ENCODE assay signal across 8 mouse cellular contexts in the genomic region with DNA sequence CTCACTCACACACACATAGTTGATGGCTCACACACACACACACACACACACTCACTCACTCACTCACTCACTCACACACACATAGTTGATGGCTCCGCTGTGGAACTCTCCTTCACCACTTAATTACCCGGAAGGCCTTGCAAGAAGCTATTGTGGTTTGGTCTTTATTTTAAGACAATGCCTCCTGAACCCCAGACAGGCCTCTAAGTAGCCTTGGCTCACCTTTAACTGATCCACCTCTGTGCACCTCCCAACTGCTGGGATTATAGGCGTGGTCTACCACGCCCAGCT. TPM values are rescaled to one million over a fixed set of nuclear protein-coding genes. Genes with fewer than 3 reads are reported as not detected.
DNase-seq lines count a peak whose midpoint lies in the region; ATAC-seq and TF ChIP-seq lines count a peak whose summit lies in the region.

No protein-coding gene starts in this region.

- H3K9me3 ChIP-seq in lung, embryonic 14.5 days (ENCODE audit: low read depth, low read length): no peaks in the 10 kb centered on the region
- no peaks in the 10 kb centered on the region for H3K9me3 ChIP-seq in embryonic facial prominence, embryonic 10.5 days
- H3K9me3 ChIP-seq in intestine, postnatal 0 days (ENCODE audit: control insufficient read depth): no peaks in the 10 kb centered on the region
- H3K9me3 ChIP-seq in neural tube, embryonic 12.5 days: no peaks in the 10 kb centered on the region

- DNase-seq in lung, embryonic 14.5 days: peak; percentile 13
- no peak for DNase-seq in lung, postnatal 36 days
- no peak for DNase-seq in embryonic facial prominence, embryonic 10.5 days (ENCODE audit: low spot score)
- no peak for DNase-seq in c-Kit-positive CD71-positive TER-119-positive erythroid progenitor cells, embryonic 14.5 days (ENCODE audit: low spot score)
- DNase-seq in right cerebral cortex, postnatal 4 days: no peak
- DNase-seq in urinary bladder, postnatal 25 days (ENCODE audit: low spot score): no peak

- H3K27ac ChIP-seq in lung, embryonic 14.5 days (ENCODE audit: low read depth): no peak overlapping the region
- H3K27ac ChIP-seq in embryonic facial prominence, embryonic 10.5 days (replicated peaks): 0 out of 2 replicates have a peak overlapping the region, but pooled peaks have one; percentile 81
- H3K27ac ChIP-seq in intestine, postnatal 0 days (ENCODE audit: low read depth, low read length): no peak overlapping the region
- H3K27ac ChIP-seq in neural tube, embryonic 12.5 days: no peak overlapping the region

- ATAC-seq in lung, embryonic 14.5 days (ENCODE audit: insufficient read depth): no peak
- ATAC-seq in intestine, postnatal 0 days: no peak
- no peak for ATAC-seq in neural tube, embryonic 12.5 days (ENCODE audit: low FRiP score, low read depth)

- peak overlapping the region; percentile 52 for H3K4me3 ChIP-seq in lung, embryonic 14.5 days (ENCODE audit: low read depth, low read length)
- peak overlapping the region; percentile 80 for H3K4me3 ChIP-seq in embryonic facial prominence, embryonic 10.5 days
- H3K4me3 ChIP-seq in intestine, postnatal 0 days (ENCODE audit: low read depth, low read length): peak overlapping the region; percentile 69
- peak overlapping the region; percentile 62 for H3K4me3 ChIP-seq in neural tube, embryonic 12.5 days

- 20% methylated on average over 4 of the region's 4 CpGs for WGBS in lung, embryonic 14.5 days
- WGBS in embryonic facial prominence, embryonic 10.5 days: 18% methylated on average over 4 of the region's 4 CpGs
- 21% methylated on average over 4 of the region's 4 CpGs for WGBS in intestine, postnatal 0 days
- WGBS in neural tube, embryonic 12.5 days: 13% methylated on average over 4 of the region's 4 CpGs

- peaks cover 10% of the 10 kb centered on the region; the same call in 1 of the 2 replicates for H3K27me3 ChIP-seq in lung, embryonic 14.5 days (ENCODE audit: insufficient read depth, low read length)
- H3K27me3 ChIP-seq in embryonic facial prominence, embryonic 10.5 days (replicated peaks; ENCODE audit: low read depth, poor library complexity, severe bottlenecking): peaks cover 66% of the 10 kb centered on the region
- 0 out of 2 replicates have a peak, but pooled peaks cover 4% of the 10 kb centered on the region for H3K27me3 ChIP-seq in intestine, postnatal 0 days (replicated peaks; ENCODE audit: control insufficient read depth, insufficient read depth, low read length)
- H3K27me3 ChIP-seq in neural tube, embryonic 12.5 days (replicated peaks): peaks cover 38% of the 10 kb centered on the region

- H3K4me2 ChIP-seq in lung, embryonic 14.5 days: peak overlapping the region; percentile 96
- H3K4me2 ChIP-seq in intestine, postnatal 0 days (replicated peaks; ENCODE audit: low read depth): peak overlapping the region; percentile 91
- peak overlapping the region; percentile 99 for H3K4me2 ChIP-seq in neural tube, embryonic 12.5 days (replicated peaks)

- H3K36me3 ChIP-seq in lung, embryonic 14.5 days (ENCODE audit: insufficient read depth): no peaks in the 10 kb centered on the region
- H3K36me3 ChIP-seq in embryonic facial prominence, embryonic 10.5 days (replicated peaks): no peaks in the 10 kb centered on the region
- H3K36me3 ChIP-seq in intestine, postnatal 0 days (ENCODE audit: control insufficient read depth, insufficient read depth): no peaks in the 10 kb centered on the region
- H3K36me3 ChIP-seq in neural tube, embryonic 12.5 days: no peaks in the 10 kb centered on the region

- H3K9ac ChIP-seq in lung, embryonic 14.5 days: peak overlapping the region; percentile 59
- peak overlapping the region; percentile 62; the same call in 1 of the 2 replicates for H3K9ac ChIP-seq in intestine, postnatal 0 days (ENCODE audit: low read depth, low read length)
- H3K9ac ChIP-seq in neural tube, embryonic 12.5 days: peak overlapping the region; percentile 55; the same call in 1 of the 2 replicates

- TF ChIP-seq CTCF in lung, embryonic 14.5 days (IDR thresholded peaks at IDR 0.05; ENCODE audit: low read depth): no peak
- no peak for TF ChIP-seq CTCF in intestine, postnatal 0 days (IDR thresholded peaks at IDR 0.05; ENCODE audit: low read depth)

- no peaks in the 10 kb centered on the region for H3K4me1 ChIP-seq in lung, embryonic 14.5 days (ENCODE audit: insufficient read depth)
- peaks cover 28% of the 10 kb centered on the region for H3K4me1 ChIP-seq in embryonic facial prominence, embryonic 10.5 days
- H3K4me1 ChIP-seq in intestine, postnatal 0 days (replicated peaks; ENCODE audit: control insufficient read depth, insufficient read depth, low read length): no peaks in the 10 kb centered on the region
- peaks cover 15% of the 10 kb centered on the region; the same call in 1 of the 2 replicates for H3K4me1 ChIP-seq in neural tube, embryonic 12.5 days

RNA-seq across cellular contexts. Expression of a gene that starts 0.8 kb away (rescaled TPM):
- 6.9 and 8.7 TPM in 2 replicates for polyA plus RNA-seq in lung, embryonic 14.5 days (2014; fragmentation: Nextera tagmentation; extraction: Ambion mirVana)
- 1.2 and 1.7 TPM in 2 replicates for polyA plus RNA-seq in embryonic facial prominence, embryonic 10.5 days (2016; fragmentation: Nextera tagmentation; extraction: Ambion mirVana)
- 1.8 TPM in 2 replicates for polyA plus RNA-seq in intestine, postnatal 0 days (2015; fragmentation: Nextera tagmentation; extraction: Ambion mirVana)
- polyA plus RNA-seq in neural tube, embryonic 12.5 days (2016; fragmentation: Nextera tagmentation; extraction: Ambion mirVana): 4.1 and 5.7 TPM in 2 replicates
